Mouse (Mus musculus) layer of hippocampus, adult 2 months (tissue): Measurements from ENCODE around the gene Dync2li1. TPM values are rescaled to one million over a fixed set of nuclear protein-coding genes. Genes with fewer than 3 reads are reported as not detected.
A peak's percentile ranks its signal among the peaks of the same experiment; 100 is the strongest.

Experiments
- DNase-seq, 2 experiments: peaks; one replicate each; pipeline ENCODE4 v3.0.0; 2022; ENCODE audit warnings: low spot score in 2 of 2
- H3K27ac ChIP-seq: fragments of 200-600 bp; 2 replicates; pipeline ENCODE4 v1.8.1; 2022
- H3K4me3 ChIP-seq: fragments of 200-600 bp; 2 replicates; pipeline ENCODE4 v1.8.1; 2022; ENCODE audit warnings: mild to moderate bottlenecking
- CTCF ChIP-seq: fragments of 200-600 bp; conservative IDR thresholded peaks from 2 replicates; pipeline ENCODE4 v1.8.1; 2022; ENCODE audit warnings: antibody characterized with exemption, mild to moderate bottlenecking, moderate library complexity
- long read RNA-seq, 2 experiments: library from polyadenylated mRNA; stranded (forward); transcript quantifications; one replicate each; pipeline ENCODE4 v2.0.0; 2021; ENCODE audit warnings: borderline mapping rate in 2 of 2
- total RNA-seq, 2 experiments: library from RNA; stranded (reverse); gene quantifications; 2 replicates each; pipeline ENCODE4 v1.2.3; 2021

The Dync2li1 gene
- total RNA-seq = 10 to 100 TPM; 20.5 to 22.5 TPM
- long read RNA-seq, experiment 1, transcript Dync2li1-201 (13 exons, 1,354 nt) = major isoform, 14 of 15 reads
- long read RNA-seq, experiment 1, partial matches to known transcripts = 0 of 15 reads
- long read RNA-seq, experiment 1, other reads (novel, unspliced or antisense) = 1 of 15 reads
- long read RNA-seq, experiment 2, transcript Dync2li1-201 (13 exons, 1,354 nt) = major isoform, 20 of 23 reads
- long read RNA-seq, experiment 2, partial matches to known transcripts = 1 of 23 reads
- long read RNA-seq, experiment 2, other reads (novel, unspliced or antisense) = 2 of 23 reads

DNA sequence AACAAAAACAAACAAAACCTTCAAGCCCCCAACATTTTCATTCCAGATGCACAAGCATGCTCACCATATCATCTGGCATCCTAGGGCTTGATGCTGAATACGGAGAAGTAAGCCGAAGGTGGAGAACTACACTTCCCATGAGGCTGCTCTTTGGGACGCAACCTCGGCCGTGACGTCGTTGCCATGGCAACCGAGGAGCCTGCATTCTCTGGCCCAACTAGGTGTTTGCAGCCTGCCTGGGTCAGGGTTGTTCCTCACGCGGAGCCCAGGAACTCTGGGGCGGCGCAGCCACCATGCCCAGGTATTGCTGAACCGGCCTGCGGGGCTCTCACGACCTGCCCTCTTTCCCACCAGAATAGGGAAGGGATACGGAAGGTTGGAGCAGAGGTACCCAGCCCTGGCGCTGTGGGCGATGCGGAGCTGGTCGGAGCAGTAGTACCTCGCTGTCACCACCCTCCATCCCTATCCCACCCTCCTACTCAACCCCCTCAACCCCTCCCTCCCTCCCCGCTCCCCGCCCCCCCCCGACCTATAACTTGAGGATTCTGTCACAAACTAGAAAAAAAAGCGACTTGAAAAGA is at the start of gene Dync2li1:
Gene Dync2li1, plus strand, starts transcription at position 221 of the 581 bp plus-strand sequence.
- TF ChIP-seq CTCF = no peak
- peak; percentile 89 to 91 for DNase-seq
- peak within 1 kb of the TSS; percentile 90 for H3K4me3 ChIP-seq
- H3K27ac ChIP-seq = peak within 1 kb of the TSS; percentile 93

DNA sequence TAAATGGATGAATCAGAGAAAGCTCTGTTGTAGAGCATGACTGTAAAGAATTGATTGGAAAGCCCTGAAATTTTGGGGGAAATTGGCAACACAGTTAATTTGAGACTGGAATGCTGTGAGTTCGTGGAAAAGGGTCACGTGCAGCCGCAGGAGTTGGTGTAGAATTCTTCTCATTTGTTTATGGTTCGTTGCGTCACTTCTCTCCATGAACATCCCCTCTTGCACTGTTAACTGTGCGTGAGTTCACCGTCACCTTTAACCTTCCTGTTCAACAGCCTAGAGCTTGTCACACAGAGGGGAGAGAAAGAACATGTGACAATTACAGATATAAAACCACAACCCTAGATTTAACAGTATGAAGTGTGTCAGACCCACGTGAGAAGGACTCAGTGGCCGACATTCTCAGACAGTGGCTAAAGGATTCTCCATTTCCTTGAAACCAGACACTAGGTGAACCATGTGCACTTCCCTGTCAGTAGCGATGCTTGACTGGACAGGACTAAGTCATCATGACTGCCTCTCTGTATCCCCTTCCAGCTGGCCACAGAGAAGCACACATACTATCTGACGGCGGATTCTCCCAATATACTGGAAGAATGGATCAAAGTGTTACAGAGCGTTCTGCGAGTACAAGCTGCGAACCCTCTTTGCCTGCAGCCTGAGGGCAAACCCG is 49.5 kb upstream of the Dync2li1 start:
- Histone ChIP-seq H3K27ac (no peak overlapping the region), H3K4me3 (no peak overlapping the region)
- TF ChIP-seq CTCF = no peak
- DNase-seq = no peak

DNA sequence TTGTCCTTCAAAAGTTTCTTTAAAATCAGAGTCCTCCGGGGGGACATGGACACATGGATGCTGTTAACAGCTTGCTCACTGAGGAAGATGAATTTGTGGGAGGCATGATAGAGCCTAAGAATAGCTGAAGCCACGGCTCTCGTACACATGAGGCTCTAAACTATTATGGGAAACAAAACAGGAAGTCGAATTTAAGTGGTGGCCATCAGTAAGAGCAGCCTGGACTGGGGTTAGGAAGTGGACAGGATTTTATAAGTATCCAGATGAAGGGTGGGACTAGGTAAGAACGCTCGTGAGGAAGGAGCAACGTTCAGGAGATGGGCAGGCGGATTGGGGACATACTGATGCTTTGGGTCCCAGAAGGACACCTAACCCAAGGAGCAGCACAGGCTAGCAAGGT is 47.0 kb upstream of the Dync2li1 start:
- no peak for DNase-seq
- TF ChIP-seq CTCF = no peak
- no peak overlapping the region for H3K4me3 ChIP-seq

DNA sequence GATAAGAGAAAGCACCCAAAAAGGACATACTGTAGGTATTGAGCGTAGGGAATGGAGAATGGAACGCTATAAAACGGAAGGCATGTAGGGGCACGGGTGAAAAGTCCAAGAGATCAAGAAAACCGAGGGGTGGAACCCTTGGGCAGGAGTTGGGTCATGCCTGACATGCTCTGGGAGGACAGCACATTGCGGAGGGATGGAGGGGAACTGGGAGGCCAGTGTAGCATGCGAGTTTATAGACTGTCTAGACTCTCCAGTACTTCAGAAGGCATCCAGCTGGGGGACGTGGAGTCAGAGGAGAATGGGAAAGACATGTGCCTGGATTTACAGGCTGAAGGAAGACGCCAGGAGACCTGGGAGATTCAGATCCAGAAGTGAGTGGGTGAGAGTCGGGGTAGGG is 46.5 kb upstream of the Dync2li1 start:
- TF ChIP-seq CTCF = no peak
- Histone ChIP-seq H3K4me3 (no peak overlapping the region), H3K27ac (no peak overlapping the region)
- no peak for DNase-seq

More for the DNA sequence above, 47.0 kb upstream of the Dync2li1 start:
- H3K27ac ChIP-seq = no peak overlapping the region

DNA sequence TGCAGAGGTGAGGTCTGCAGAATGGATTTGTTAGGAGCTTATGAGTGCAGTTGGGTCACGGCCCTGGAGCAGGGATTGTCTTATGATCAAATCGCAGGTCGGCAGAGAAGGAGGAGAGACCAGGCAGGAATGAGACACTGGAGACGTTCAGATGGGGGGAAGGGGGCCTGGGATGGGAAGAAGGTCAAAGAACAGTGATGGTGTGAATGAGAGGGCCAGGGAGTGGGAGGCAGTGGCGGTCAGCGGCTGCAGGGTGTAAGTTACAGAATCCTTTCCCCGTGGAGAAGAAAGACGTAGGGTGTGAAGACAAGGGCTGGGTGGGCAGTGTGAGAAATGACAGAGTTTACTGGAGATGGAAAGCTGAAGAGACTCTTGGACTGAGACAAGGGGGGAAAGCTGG is 45.5 kb upstream of the Dync2li1 start:
- no peak overlapping the region for H3K4me3 ChIP-seq
- no peak for TF ChIP-seq CTCF
- DNase-seq = no peak
- no peak overlapping the region for H3K27ac ChIP-seq

DNA sequence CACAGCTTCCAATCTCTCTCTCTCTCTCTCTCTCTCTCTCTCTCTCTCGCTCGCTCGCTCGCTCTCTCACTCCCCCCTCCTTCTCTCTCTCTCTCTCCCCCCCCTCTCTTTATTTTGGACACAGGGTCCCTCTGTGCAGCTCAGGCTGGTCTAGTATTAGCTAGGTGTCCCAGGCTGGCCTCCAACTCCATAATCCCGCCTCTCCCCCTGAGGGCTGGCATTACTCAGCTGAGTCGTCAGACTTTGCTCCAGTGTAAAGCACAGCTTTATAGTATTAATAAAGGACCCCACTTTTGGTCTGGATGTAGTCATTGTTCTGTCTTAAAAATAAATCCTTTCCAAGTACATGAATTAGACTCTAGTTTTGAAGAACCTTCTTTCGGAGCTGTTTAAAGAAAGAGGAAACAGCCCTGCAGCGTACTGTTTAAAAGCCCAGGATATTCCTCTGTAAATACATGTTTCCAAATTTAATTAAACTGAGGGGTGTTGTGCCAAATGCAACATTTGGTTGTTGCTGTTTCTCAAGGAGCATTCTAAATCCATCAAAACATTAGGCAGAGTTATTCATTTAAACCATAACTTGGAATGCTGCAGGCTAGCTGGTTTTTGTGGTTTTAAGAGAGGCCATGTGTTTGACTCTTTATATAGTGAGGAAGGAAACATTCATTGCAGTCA is 44.4 kb upstream of the Dync2li1 start:
- no peak for DNase-seq
- TF ChIP-seq CTCF = no peak
- Histone ChIP-seq H3K27ac (peak overlapping the region; percentile 65; the same call in 1 of the 2 replicates), H3K4me3 (no peak overlapping the region)

DNA sequence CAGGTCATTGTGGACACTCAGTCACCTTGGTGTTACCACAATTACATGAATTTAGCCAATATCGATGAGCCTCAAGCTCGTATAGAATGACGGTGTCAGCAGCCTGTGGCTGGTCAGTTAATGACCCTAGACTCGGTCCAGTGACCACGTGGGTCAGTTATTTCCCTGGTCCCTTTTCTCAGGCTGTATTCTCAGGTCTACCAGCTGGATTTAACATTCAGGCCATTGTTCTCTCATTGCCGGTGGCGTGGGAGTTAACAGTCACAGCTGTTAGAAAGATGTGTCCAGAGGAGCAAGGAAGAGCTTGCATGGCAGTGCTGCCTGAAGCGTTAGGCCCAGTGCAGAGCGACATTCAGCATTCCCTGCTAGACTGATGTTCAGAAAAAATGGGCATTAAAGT is 42.2 kb upstream of the Dync2li1 start:
- H3K27ac ChIP-seq = no peak overlapping the region
- no peak overlapping the region for H3K4me3 ChIP-seq
- no peak for DNase-seq
- no peak for TF ChIP-seq CTCF

DNA sequence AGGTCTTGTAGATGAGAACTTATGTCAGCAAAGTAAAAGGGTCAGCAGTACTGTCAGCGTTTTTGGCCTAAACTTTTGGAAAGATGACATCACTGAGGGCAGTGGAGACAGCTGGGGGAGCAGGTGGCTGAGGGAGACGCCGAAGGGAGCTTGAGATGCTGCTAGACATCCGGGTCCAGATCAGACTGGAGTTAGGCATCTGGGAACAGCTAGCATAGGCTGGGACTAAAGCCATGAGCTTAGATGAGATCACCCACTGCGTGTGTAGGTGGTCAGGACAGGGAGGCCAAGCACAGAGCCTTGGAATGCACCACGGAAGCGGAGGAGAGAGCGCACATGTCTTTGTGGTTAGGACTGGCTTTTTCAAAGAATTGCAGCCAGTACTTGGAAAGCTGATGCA is 41.2 kb upstream of the Dync2li1 start:
- no peak for TF ChIP-seq CTCF
- peak overlapping the region; percentile 51; the same call in 1 of the 2 replicates for H3K27ac ChIP-seq
- no peak overlapping the region for H3K4me3 ChIP-seq
- peak; percentile 25 to 63 for DNase-seq

DNA sequence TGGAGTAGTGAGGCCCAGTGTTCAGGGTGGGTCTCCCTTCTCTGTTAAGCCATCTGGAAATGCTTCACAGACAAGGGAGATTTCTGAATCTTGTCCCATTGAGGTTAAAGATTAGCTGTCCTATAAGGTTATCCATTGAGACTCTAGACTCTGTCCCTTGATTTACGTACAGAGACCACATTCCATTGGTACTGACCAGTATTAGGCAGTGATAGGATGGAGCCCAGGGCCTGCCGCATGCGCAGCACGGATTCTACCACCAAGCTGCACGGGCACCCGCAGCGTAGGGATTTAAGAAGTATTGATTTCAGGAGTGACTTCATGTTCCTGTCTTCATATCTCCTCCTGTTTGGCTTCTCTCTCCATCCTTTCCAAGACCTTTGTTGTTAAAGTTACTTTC is 36.2 kb upstream of the Dync2li1 start:
- H3K4me3 ChIP-seq = no peak overlapping the region
- no peak overlapping the region for H3K27ac ChIP-seq
- TF ChIP-seq CTCF = no peak
- no peak for DNase-seq

DNA sequence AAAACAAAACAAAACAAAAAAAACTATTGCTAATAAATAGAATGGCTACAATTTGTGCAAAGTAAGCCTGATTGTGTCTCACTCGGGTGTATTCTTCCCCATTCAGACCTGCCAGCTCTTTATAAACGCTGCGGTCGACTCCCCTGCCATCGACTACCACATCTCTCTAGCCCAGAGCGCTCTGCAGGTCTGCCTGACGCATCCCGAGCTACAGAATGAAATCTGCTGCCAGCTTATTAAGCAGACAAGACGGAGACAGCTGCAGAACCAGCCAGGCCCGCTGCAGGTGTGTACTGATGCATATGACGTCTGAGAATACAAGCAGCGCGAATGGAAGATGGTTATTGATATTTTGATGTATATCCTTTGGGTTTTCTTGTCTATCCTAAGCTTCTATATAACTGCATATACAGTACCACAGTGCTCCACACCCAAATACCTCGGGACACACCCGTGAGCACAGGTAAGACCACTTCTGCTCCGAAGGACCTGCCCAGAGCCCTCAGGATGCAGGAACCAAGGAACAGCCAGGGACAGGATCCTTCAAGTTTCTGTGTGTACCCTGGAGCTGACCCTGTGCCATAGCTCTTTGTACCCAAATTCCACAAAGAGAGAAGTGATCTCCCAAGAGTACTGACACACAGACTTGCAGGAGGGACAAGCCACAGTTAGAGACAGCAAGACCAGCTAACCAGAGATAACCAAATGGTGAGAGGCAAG is 34.7 kb upstream of the Dync2li1 start:
- DNase-seq = no peak
- no peak for TF ChIP-seq CTCF
- no peak overlapping the region for H3K27ac ChIP-seq

DNA sequence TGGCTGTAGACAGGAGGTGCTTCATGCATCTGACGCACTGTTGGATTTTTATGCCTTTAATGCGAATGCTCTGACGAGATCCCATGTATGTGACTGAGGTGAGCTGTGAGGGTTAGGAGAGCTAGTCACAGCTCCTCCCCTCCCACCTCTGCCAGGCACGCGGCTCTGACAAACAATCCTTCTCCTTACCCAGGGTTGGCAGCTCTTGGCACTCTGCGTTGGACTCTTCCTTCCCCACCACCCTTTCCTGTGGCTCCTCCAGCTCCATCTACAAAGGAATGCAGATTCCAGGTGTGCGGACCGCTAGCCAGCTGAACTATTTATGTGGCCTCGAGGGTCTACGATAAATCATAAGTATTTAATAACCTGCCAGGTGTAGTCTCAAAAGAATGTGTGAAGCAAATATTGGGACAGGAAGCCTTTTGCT is 30.3 kb upstream of the Dync2li1 start:
- Histone ChIP-seq H3K27ac (no peak overlapping the region), H3K4me3 (no peak overlapping the region)
- no peak for TF ChIP-seq CTCF
- DNase-seq = no peak

More for the DNA sequence above, 34.7 kb upstream of the Dync2li1 start:
- no peak overlapping the region for H3K4me3 ChIP-seq

DNA sequence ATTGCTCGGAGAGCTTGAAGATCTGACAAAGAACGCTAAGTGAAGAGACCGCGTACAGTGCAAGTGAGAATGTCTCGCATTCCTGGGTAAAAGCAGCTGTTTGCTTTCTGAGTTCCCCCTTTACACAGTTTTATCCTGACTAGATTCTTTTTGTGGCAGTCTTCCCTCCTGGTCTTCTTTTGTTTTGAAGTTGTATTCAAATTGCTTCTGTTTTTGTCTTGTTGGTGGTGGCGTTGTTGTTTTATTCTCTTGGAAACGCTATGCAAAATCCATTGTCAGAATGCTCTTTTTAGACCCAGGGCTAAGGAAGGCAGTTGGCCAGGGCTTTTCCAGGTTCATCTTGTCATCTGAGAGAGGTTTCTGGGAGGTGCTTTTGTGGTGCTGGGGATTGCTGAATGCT is 29.8 kb upstream of the Dync2li1 start:
- H3K4me3 ChIP-seq = no peak overlapping the region
- no peak for TF ChIP-seq CTCF
- H3K27ac ChIP-seq = no peak overlapping the region
- no peak for DNase-seq

DNA sequence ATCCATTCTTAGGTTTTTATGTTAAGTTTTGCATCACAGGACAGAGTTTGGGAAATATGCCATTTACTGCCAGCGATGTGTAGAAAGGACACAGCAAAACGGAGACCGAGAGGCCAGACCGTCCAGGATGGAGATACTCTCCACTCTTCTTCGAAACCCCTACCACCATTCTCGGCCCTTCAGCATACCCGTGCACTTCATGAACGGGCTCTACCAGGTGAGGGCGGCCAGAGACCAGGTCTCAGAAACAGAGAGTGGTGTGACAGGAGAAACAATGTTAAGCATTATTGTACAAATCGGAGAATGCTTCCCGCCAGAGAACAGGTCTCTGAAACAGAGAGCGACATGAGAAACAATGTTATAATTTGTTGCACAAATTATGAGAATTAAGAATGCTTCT is 28.4 kb upstream of the Dync2li1 start:
- no peak for DNase-seq
- TF ChIP-seq CTCF = no peak
- H3K4me3 ChIP-seq = no peak overlapping the region
- no peak overlapping the region for H3K27ac ChIP-seq
